Mouse (Mus musculus) gastrocnemius, postnatal 10 days (tissue): ENCODE data around the gene Krt79. TPM values are rescaled to one million over a fixed set of nuclear protein-coding genes. Genes with fewer than 3 reads are reported as not detected.

Experiments
- DNase-seq: peaks from one replicate; pipeline ENCODE4 v3.0.0; 2021; ENCODE audit warnings: mixed read lengths
- microRNA-seq, 2 experiments: library from miRNA; unstranded; fragments of <30 nt; microRNA quantifications; one replicate each; pipeline ENCODE4 v1.2.0; 2021
- total RNA-seq, 2 experiments: library from RNA; stranded (reverse); gene quantifications; 2 replicates each; pipeline ENCODE4 v1.2.3; 2021

The Krt79 gene
- total RNA-seq, 2 experiments from 2014 or later: not detected

DNA sequence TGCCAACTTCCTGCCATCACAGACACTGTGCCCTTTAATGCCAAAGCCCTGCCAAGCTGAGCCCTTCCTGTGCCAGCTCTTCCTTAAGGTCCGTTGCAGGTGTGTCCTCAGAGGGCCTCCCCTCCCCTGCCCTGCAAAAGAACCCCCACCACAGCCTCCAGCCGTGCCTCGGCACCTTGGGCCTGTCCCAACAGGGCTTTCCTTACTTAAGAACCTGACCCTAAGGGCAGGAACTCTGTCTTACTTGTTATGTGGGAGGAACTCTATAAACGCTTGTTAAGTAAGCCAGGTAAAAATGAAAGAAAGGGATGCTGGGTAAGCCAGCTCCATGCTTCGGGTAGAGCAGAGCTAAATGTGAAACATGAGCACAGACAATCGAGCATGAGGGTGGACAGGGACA, 7.1 kb downstream of the Krt79 start:
- DNase-seq: no peak

DNA sequence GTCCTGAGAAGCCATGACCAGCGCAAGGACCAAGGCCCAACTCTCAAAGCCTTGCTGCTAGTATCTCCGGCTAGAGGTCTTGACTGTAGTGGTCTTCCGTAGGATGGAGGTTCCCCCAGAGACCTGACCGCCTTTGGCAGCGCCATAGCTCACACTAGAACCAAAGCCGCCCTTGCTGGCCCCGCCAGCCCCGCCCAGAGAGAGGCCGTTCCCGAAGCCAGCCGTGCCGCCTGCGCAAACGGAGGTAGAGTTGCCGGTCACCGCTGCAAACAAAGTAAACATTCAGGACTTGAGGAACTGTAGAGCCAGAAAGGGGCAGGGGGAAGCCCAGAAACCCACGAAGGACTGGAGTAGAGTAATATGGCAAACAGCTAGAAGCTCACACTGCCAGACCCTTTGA, 10.5 kb downstream of the Krt79 start:
- DNase-seq: no peak

DNA sequence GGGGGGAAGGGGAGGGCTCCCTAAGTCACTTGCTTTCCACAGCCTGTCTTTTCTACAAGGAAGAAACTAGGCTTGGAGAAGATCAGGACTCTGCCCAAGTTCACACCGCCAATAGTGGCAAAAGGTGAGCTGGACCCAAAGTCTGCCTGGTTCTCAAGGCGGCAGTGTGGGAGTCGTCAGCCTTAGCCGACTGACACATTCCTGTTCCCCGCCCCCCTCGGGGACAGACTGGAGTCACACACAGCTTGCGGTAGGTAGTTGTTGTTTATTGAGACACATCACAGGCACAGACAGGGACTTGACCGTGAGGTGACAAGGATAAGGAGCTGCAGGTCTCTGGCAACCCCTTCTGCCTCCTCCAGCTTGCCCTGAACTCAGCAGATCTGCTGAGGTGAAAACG, 11.0 kb downstream of the Krt79 start:
- no peak for DNase-seq

DNA sequence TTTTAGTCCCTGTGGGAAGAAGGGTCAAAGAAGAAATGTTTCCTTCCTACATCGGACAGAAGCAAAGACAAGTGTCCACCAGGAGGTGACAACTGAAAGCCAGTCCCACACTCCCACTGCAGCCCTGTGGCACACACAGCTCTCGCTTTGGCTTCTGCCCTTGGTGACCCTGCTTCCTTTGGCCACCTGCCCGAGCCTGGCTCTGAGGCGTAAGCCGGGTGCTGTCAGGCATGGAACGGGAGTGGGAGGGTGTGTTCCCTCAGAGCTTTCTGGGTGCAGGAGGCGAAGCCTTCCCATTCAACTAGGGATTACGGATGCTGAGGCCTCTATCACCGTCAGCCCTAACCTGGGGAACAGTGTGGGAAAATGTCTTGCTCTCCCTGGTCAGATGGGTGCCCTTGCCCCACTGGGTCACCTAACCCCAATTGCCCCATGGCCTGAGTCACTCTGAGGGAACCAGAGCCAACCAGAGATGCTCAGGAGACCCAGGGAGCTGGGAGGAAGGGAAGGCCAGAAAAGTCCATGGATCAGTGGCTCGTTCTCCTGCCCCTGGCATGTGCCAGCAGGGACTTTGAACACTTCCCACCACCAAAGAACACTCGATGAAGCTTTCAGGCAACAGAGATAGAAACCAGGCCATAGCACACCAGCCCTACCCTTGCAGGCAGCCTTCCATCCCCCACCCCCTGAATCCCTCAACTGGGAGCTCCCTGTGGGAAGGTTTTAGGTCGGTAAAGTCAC, 12.6 kb downstream of the Krt79 start:
- no peak for DNase-seq

DNA sequence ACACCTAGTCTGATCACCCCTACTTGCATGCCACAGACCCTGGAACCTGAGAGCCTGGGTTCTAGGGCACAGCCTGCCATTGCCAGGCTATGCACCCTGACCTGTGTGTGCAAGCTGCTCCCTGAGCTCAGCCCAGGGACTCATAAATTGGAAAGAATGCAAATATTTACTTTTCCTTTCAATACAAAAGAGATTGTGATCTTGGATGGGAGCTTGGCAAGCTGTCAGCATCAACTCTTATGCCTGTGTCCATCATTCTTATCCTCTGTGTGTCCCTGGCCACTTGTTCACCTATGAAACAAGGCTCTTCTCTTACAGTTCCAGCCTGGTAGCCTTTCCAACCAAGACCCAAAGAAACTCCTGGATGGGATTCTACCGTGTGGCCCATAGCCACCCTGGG, 15.1 kb downstream of the Krt79 start:
- DNase-seq: no peak

DNA sequence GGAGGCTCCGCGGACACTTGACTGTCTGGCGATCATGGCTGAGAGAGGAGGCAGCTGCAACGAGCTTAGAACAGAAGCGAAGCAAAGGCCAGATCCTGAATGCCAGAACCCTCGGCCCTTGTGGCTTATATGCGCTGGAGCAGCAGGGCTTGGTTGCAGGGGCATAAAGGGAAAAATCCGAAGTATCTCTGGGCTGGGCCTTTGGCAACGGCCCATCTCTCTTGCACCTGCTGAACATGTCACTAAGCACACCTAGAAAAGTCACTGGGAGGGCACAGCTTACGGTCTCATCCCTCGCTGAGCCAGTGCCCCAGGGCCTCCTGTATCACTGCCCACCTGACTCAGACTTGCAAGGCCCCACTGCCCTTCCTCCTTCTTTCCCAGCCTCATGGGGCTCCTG, 15.5 kb downstream of the Krt79 start, which contains the start of gene Krt4:
Gene Krt4 (minus strand): TSS at position 101 of the 400 bp plus-strand sequence.
- no peak for DNase-seq

DNA sequence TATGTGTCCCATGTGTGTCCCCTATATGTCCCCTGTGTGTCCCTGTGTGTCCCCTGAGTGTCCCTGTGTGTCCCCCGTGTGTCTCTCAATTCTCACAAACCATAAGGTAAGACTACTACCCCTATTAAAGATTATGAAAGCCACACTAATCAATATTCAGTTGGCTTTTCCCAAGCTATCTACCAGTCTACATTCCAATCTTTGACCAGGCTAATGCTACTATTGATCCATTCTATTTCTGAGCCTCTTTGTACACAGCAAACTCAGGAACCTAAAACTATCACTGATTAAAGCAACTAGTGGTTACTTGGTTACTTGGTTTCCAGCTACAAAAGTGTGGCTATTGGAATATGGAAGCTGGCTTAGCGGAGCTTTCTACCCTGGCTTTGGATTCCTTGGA, 17.8 kb downstream of the Krt79 start:
- no peak for DNase-seq

DNA sequence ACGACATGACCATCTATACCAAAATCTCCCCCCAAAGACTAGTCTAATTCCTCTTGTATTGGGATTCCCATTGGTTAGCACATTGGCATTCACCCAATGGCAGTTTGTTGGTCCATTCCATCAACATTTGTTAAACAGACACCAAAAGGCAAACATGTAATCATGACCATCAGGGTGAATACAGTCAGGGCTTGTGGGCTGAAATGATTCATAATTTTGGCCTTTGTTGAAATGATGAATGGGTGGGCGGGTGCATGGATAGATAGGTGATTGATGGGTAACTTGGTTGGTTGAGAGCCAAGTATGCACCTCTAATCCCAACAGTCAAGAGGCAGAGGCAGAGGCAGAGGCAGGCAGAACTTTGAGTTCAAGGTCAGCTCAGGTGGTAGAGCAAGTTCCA, 24.1 kb downstream of the Krt79 start:
- DNase-seq: no peak

DNA sequence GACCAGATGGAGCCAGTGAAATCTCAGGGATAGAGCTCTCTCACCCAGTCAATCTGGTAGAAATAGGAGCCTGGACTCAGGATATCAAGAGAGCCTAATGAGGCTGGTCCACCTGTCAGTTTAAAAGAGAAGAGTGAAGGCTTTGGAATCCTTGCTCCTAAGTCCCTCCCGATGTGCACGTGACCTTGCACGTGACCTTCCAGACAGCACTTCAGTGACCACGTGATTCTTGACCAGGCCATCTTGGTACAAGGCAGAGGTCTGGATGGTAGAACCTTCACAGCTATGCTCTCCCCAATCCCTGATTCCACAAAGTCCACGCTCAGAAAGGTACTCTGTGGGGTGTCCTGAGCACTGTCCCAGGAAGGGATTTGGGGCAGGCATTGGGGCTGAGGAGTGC, 35.3 kb downstream of the Krt79 start:
- no peak for DNase-seq

DNA sequence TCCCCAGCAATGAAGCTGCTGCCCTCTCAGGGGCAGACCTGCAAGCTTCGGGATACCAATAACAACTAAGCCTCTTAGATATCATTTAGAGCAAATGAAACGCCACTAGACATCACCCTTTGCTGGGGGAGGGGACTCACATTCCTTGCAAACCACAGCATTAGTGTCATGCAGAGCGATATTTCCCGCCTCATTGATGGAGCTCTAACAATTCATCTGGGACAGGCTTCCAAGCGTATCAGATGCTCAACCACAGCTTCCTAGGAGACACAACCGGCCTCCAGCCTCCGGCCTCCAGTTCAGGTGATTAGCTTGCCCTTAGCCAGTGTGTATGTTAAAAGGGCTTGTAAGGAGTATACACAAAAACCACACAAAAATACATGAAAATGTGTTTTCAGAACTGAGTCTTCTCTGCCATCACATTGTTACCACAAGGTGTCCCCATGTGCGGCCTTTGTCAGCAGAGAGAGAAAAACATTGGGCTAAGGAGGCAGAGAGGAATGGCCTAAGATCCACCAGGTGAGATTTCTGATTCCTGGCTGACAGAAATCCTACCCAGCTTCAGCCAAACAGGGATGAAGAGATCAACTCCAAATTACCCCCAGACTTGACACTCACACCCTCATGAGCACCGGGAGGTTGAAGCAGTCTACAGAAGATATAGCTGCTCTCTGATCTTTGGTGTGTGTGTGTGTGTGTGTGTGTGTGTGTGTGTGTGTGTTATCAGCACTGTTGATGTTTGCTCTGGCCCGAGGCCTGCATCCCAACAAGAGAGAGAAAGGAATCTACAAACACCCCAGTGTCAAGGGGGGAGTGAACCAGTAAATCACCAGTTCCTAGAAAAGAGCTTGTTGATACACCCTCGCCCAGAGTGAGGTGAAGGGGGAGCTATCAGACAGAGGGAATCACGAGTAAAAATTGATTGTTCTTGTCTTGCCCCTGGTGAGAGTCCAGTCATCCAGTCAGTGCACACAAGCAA, 37.7 kb downstream of the Krt79 start:
- no peak for DNase-seq

DNA sequence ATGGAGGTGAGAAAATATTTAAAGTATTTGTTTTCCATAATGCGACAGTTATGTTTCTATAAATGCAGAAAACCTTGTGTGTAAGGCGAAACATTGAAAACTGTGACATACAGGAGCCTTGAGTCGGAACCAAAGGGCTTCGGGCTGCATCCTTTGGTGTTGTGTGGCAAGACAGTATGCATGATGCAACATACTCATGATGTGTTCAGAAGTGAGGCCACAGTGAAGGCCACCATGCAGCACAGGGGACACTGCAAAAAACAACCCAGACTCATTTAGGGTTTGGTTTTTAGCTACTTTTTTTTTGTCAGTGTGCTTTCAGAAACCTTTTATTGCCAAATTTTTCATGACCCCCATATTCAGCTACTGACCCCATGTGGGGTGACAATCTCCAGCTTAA, 44.9 kb downstream of the Krt79 start:
- DNase-seq: no peak

DNA sequence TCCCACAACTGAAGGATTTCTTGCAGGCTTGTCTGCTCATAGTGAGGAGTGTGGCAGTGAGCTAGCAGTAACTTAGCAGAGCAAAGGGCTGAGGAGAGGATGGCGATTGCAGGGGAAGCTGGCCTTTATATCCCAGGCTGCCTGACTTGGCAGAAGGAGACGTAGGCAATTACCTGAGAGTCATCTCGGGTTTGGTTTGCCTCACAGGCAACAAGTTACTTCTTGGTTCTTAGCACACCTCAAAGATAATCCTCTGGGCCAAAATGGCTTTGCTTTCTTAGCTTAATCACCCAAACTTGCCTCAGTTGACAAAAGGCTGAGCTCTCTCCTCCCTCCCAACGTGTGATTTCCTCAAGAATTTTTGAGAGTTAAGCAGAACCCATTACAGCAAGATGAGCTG, 47.3 kb downstream of the Krt79 start, which contains the start of gene Krt76:
Gene Krt76 (minus strand): TSS at position 101 of the 400 bp plus-strand sequence.
- DNase-seq: no peak

DNA sequence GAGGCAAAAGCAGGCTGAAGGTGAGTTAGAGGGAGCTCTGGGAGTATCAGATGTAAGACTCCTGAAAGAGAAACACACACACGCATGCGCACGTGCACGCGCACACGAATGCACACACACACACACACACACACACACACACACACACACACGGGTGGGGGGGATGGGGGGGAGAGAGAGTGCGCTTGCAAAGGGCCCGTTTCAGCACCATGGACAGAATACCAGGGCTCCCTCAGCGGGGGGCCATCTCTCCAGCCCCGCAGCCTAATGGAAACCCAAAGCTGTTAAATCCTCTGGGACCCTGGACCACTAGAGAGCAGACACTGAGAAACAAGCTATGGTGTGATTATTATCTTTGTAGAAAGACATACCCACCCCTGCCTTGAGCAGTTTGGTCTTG, 60.3 kb downstream of the Krt79 start:
- no peak for DNase-seq

Small RNA genes lying within 50 kb of the gene (microRNA-seq; reads per million reads assigned to microRNA genes)
- 0 reads per million in 2 experiments for gene Gm44356

Other genes starting within 250 kb of the Krt79 start
- gene Krt6a, start 246.0 kb downstream of the Krt79 start, total RNA-seq: not detected
- gene Krt5, start 227.4 kb downstream of the Krt79 start, total RNA-seq: not detected
- gene Krt71, start 197.2 kb downstream of the Krt79 start, total RNA-seq: under 1 TPM; 0.18 to 0.28 TPM
- not detected for gene Krt72, start 153.9 kb downstream of the Krt79 start, total RNA-seq
- not detected for gene Krt73, start 138.0 kb downstream of the Krt79 start, total RNA-seq
- not detected for gene Krt2, start 122.2 kb downstream of the Krt79 start, total RNA-seq
- not detected for gene Krt1, start 89.5 kb downstream of the Krt79 start, total RNA-seq
- gene Krt77, start 70.6 kb downstream of the Krt79 start, total RNA-seq: not detected
- gene Krt76, start 47.4 kb downstream of the Krt79 start, total RNA-seq: not detected
- under 1 TPM in 1 of 2 experiments, not detected in 1; 0.21 TPM for gene Krt4, start 15.6 kb downstream of the Krt79 start, total RNA-seq
- not detected for gene Krt78, start 14.0 kb upstream of the Krt79 start, total RNA-seq
- 1 to 10 TPM; 1.4 to 1.7 TPM for gene Krt8, start 64.2 kb upstream of the Krt79 start, total RNA-seq
- gene Krt18, start 87.9 kb upstream of the Krt79 start, total RNA-seq: 1 to 10 TPM; 1.5 to 2.5 TPM
- gene Eif4b, start 133.4 kb upstream of the Krt79 start, total RNA-seq: 100 to 1,000 TPM; 151 to 152 TPM
- gene Tns2, start 160.1 kb upstream of the Krt79 start, total RNA-seq: 10 to 100 TPM; 38.8 to 41.9 TPM
- gene Spryd3, start 195.9 kb upstream of the Krt79 start, total RNA-seq: 10 to 100 TPM; 14.2 to 14.8 TPM
- gene Igfbp6, start 204.0 kb upstream of the Krt79 start, total RNA-seq: 10 to 100 TPM; 66.0 to 77.5 TPM
- under 1 TPM; 0.14 to 0.27 TPM for gene Soat2, start 210.2 kb upstream of the Krt79 start, total RNA-seq